Mouse (Mus musculus): Measurements from ENCODE around the gene Slc22a12.

- TF ChIP-seq CTCF (IDR thresholded peaks at IDR 0.05; ENCODE audit: low read depth, low read length) = no peak
- no peak for TF ChIP-seq POLR2A (IDR thresholded peaks at IDR 0.05; ENCODE audit: extremely low read depth, insufficient read depth, low read length)
Measured at GRCm38 (mm10) chr19:6525023-6525422, 17.8 kb downstream of the Slc22a12 start.
